Mouse (Mus musculus) neural tube, embryonic 10.5 days (tissue): ENCODE data around the gene Hist1h2af.

ENCODE experiments used
- DNase-seq: peaks from one replicate; pipeline ENCODE4 v3.0.0-alpha.2; 2017; ENCODE audit warnings: low spot score; ENCODE audit errors: extremely low spot score

Hist1h2af gene

GRCm38 (mm10) chr13:23515281-23515680 is 18.4 kb upstream of the Hist1h2af start:
- DNase-seq: no peak

GRCm38 (mm10) chr13:23515826-23516620 is 17.7 kb upstream of the Hist1h2af start:
- DNase-seq: peak; percentile 35

- DNase-seq: peak; percentile 69
These were observed 16.7 kb upstream of the Hist1h2af start for GRCm38 (mm10) chr13:23516822-23517602.

- peak; percentile 86 for DNase-seq
These were observed 16.0 kb upstream of the Hist1h2af start for GRCm38 (mm10) chr13:23517603-23518294.

GRCm38 (mm10) chr13:23518295-23518603 is 15.5 kb upstream of the Hist1h2af start:
- no peak for DNase-seq

GRCm38 (mm10) chr13:23518885-23519284 is 14.8 kb upstream of the Hist1h2af start:
- peak; percentile 77 for DNase-seq

GRCm38 (mm10) chr13:23519416-23519815 is 14.3 kb upstream of the Hist1h2af start:
- peak; percentile 75 for DNase-seq

- DNase-seq: peak; percentile 72
These were observed 12.0 kb upstream of the Hist1h2af start for GRCm38 (mm10) chr13:23521703-23522102.

- DNase-seq: no peak
These were observed 9.7 kb upstream of the Hist1h2af start for GRCm38 (mm10) chr13:23523976-23524375.

GRCm38 (mm10) chr13:23524654-23525053 is 9.1 kb upstream of the Hist1h2af start:
- DNase-seq: peak; percentile 87

GRCm38 (mm10) chr13:23525901-23526300 is 7.8 kb upstream of the Hist1h2af start:
- DNase-seq: peak; percentile 65

GRCm38 (mm10) chr13:23526312-23526711 is 7.4 kb upstream of the Hist1h2af start:
- DNase-seq: peak; percentile 96

GRCm38 (mm10) chr13:23529005-23529404 is 4.7 kb upstream of the Hist1h2af start:
- DNase-seq: peak; percentile 39

GRCm38 (mm10) chr13:23529480-23530165 is 4.1 kb upstream of the Hist1h2af start:
- DNase-seq: no peak

- peak; percentile 63 for DNase-seq
These were observed 3.4 kb upstream of the Hist1h2af start for GRCm38 (mm10) chr13:23530181-23530900.

- DNase-seq: peak; percentile 98
These were observed 2.5 kb upstream of the Hist1h2af start, which contains the start of gene Hist1h4h for GRCm38 (mm10) chr13:23530901-23531875. TSS of gene Hist1h4h (plus strand) at chr13:23531050.

- DNase-seq: peak; percentile 27
These were observed 1.2 kb upstream of the Hist1h2af start for GRCm38 (mm10) chr13:23532262-23533075.

GRCm38 (mm10) chr13:23534368-23535131 is 844 bp downstream of the Hist1h2af start:
- DNase-seq: no peak
